Mouse (Mus musculus) bone marrow macrophage, adult 2 months (primary cell): Measurements from ENCODE around the gene Strap. TPM values are rescaled to one million over a fixed set of nuclear protein-coding genes. Genes with fewer than 3 reads are reported as not detected.
"Not testable (repeated sequence)": the region's sequence is repeated elsewhere in the genome, so short reads cannot be mapped to it uniquely, and the experiment has no call there.

ENCODE experiments used
- H3K27ac ChIP-seq: 2 replicates; pipeline ENCODE4 v1.5.1; 2012; ENCODE audit warnings: low read depth, low read length; ENCODE audit not compliant: insufficient read depth
- H3K4me1 ChIP-seq: 2 replicates; pipeline ENCODE4 v1.6.1; 2012; ENCODE audit warnings: low read length; ENCODE audit not compliant: control insufficient read depth, insufficient read depth
- H3K4me3 ChIP-seq: 2 replicates; pipeline ENCODE4 v1.5.1; 2012; ENCODE audit warnings: mild to moderate bottlenecking, low read length, moderate library complexity; ENCODE audit not compliant: insufficient read depth
- CTCF ChIP-seq: IDR thresholded peaks from 2 replicates; pipeline ENCODE4 v1.5.1; 2012; ENCODE audit warnings: low read depth, mild to moderate bottlenecking, low read length, moderate library complexity
- POLR2A ChIP-seq: IDR thresholded peaks from 2 replicates; pipeline ENCODE4 v1.6.1; 2012; ENCODE audit warnings: mild to moderate bottlenecking, low read depth, low read length, borderline replicate concordance
- polyA plus RNA-seq: library from polyadenylated mRNA; stranded (reverse); fragments of >200 nt; gene quantifications from 2 replicates; pipeline ENCODE4 v1.2.4, GENCODE M21; 2012; ENCODE audit not compliant: missing spikeins, insufficient read depth, insufficient read length

Strap gene
- polyA plus RNA-seq, 1 experiment, result 51.9 TPM

- H3K27ac ChIP-seq, result no peak overlapping the region
- no peak overlapping the region for H3K4me3 ChIP-seq
- TF ChIP-seq CTCF (no peak), POLR2A (no peak)
- H3K4me1 ChIP-seq, result peaks cover 10% of the 10 kb centered on the region
These were observed 32.7 kb upstream of the Strap start for GRCm38 (mm10) chr6:137702186-137702585.

DNA sequence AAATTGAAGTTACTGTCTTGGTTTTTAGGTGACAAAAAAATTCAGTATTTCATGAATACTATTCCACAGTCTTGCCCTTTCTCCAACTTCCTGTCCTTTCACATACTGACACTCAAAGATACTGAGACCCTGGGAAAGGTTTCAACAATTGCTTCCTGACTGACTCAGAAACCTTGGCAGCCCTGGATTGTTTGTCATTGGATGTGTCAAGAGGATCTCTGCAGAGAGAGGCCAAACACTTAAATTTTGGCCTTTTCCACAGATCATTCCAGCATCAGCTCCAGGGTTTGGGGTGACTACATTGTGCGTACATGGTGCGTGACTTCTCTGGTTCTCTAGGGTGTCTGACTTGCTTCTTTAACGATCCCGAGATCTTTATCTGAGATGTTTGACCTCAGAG is 32.0 kb upstream of the Strap start:
- no peak overlapping the region for H3K27ac ChIP-seq
- peaks cover 3% of the 10 kb centered on the region; the same call in 1 of the 2 replicates for H3K4me1 ChIP-seq
- no peak overlapping the region for H3K4me3 ChIP-seq
- no peak for TF ChIP-seq POLR2A
- TF ChIP-seq CTCF, result no peak

GRCm38 (mm10) chr6:137703431-137703830 is 31.4 kb upstream of the Strap start:
- TF ChIP-seq CTCF (no peak), POLR2A (no peak)
- Histone ChIP-seq H3K4me3 (no peak overlapping the region), H3K27ac (no peak overlapping the region), H3K4me1 (peaks cover 3% of the 10 kb centered on the region; the same call in 1 of the 2 replicates)

- no peak for TF ChIP-seq CTCF
- TF ChIP-seq POLR2A, result no peak
- peaks cover 3% of the 10 kb centered on the region; the same call in 1 of the 2 replicates for H3K4me1 ChIP-seq
- H3K4me3 ChIP-seq, result no peak overlapping the region
- H3K27ac ChIP-seq, result no peak overlapping the region
These were observed 30.5 kb upstream of the Strap start for GRCm38 (mm10) chr6:137704300-137704939.

DNA sequence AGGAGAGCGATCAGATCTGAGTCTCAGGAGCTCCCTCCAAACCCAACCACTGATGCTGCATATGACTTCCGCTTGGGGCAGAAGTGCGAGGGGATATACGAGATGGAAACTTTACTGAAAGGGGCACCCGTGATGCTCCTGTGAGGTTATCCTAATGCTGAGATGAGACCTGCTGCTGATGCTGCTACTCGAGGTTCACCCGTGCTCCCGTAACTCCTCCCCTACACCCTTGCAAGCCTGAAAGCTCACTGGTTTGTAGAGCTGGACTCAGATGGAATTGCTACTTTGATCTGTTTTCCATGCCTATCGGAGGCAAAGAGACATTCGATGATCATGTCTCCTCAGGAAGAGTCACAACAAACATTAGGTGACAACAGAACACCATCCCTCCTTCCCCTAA is 28.7 kb upstream of the Strap start:
- Histone ChIP-seq H3K4me3 (no peak overlapping the region), H3K27ac (no peak overlapping the region), H3K4me1 (peaks cover 3% of the 10 kb centered on the region; the same call in 1 of the 2 replicates)
- TF ChIP-seq CTCF (no peak), POLR2A (no peak)

GRCm38 (mm10) chr6:137708726-137709405 is 26.0 kb upstream of the Strap start:
- H3K4me1 ChIP-seq, H3K27ac ChIP-seq, H3K4me3 ChIP-seq: not testable (repeated sequence)

GRCm38 (mm10) chr6:137710179-137711037 is 24.5 kb upstream of the Strap start:
- H3K4me1 ChIP-seq, result no peaks in the 10 kb centered on the region
- H3K27ac ChIP-seq, result no peak overlapping the region
- no peak overlapping the region for H3K4me3 ChIP-seq
- TF ChIP-seq CTCF (no peak), POLR2A (no peak)

- H3K27ac ChIP-seq, result no peak overlapping the region
- H3K4me1 ChIP-seq, result no peaks in the 10 kb centered on the region
- no peak for TF ChIP-seq CTCF
- TF ChIP-seq POLR2A, result no peak
- H3K4me3 ChIP-seq, result no peak overlapping the region
These were observed 22.1 kb upstream of the Strap start for GRCm38 (mm10) chr6:137712654-137713309.

GRCm38 (mm10) chr6:137713310-137713664 is 21.6 kb upstream of the Strap start:
- no peak for TF ChIP-seq CTCF
- TF ChIP-seq POLR2A, result no peak
- Histone ChIP-seq H3K4me1 (no peaks in the 10 kb centered on the region), H3K27ac (no peak overlapping the region), H3K4me3 (no peak overlapping the region)
